Mouse (Mus musculus) MEL (cell line): ENCODE measurements at regions not wholly inside any gene's neighbourhood (a gene's known extent, or its start where the extent isn't known, plus 50 kb on each side); places are given as distances from the start of the nearest gene placed in this dataset.

Experiments used
- CHD2 ChIP-seq: IDR thresholded peaks from 2 replicates; pipeline ENCODE4 v1.6.1; 2011; ENCODE audit warnings: low read length, improper control_type of control experiment
- CTCF ChIP-seq, 3 experiments: IDR thresholded peaks in 2 of 3; conservative IDR thresholded peaks in 1 of 3; 2 replicates each; pipeline ENCODE4 v1.5.1; 2011 to 2012; ENCODE audit warnings: low read length in 3 of 3, low read depth in 2 of 3, mild to moderate bottlenecking in 2 of 3, improper control_type of control experiment in 1 of 3, inconsistent platforms in 1 of 3, mixed read lengths in 1 of 3, moderate library complexity in 1 of 3; ENCODE audit not compliant: control insufficient read depth in 1 of 3, insufficient read depth in 1 of 3, poor library complexity in 1 of 3, severe bottlenecking in 1 of 3
- E2F4 ChIP-seq: IDR thresholded peaks from 2 replicates; pipeline ENCODE4 v1.6.1; 2011; ENCODE audit warnings: low read depth, low read length, improper control_type of control experiment, borderline replicate concordance
- NELFE ChIP-seq: IDR thresholded peaks from 2 replicates; pipeline ENCODE4 v1.6.1; 2011; ENCODE audit warnings: low read depth, low read length, improper control_type of control experiment
- RAD21 ChIP-seq: IDR thresholded peaks from 2 replicates; pipeline ENCODE4 v1.6.1; 2011; ENCODE audit warnings: mild to moderate bottlenecking, low read depth, low read length, improper control_type of control experiment
- TAL1 ChIP-seq: IDR thresholded peaks from 2 replicates; pipeline ENCODE4 v1.6.1; 2012; ENCODE audit warnings: mild to moderate bottlenecking, inconsistent platforms, low read length, moderate library complexity, mixed read lengths
- TCF12 ChIP-seq: IDR thresholded peaks from 2 replicates; pipeline ENCODE4 v1.6.1; 2014; ENCODE audit warnings: low read depth, mild to moderate bottlenecking, inconsistent platforms, low read length, improper control_type of control experiment, moderate library complexity

DNA sequence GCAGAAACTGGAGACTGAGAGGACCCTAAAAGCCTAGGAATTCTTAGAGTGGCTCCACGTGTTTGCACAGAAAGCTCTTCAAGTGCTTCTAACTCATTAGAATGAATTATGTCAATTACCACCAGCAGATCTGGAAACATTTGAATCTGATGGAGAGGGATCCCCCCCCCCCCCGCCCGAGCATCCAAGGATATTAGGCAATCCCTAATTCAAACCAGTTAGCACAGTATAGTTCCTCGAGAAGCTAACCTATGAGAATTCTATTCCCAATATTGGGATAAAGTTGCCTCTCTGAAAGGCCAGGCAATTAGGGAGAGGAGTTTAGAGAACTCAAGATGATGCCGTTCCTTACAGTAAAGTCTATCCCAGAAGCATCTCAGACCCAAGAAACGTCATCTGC is 354.9 kb upstream of the Fign start:
- TF ChIP-seq NELFE (no peak), RAD21 (no peak), TCF12 (no peak), CHD2 (no peak), CTCF (IDR thresholded peaks at IDR 0.05 in 2 of 3, conservative IDR thresholded peaks at IDR 0.05 in 1 of 3; ENCODE audit: control insufficient read depth in 1 of 3, insufficient read depth in 1 of 3, low read depth in 2 of 3, low read length in 3 of 3, poor library complexity in 1 of 3, severe bottlenecking in 1 of 3) (no peak), E2F4 (no peak), TAL1 (no peak)
